Mouse (Mus musculus) C2C12 (cell line): Measurements from ENCODE around the gene Zfp687. TPM values are rescaled to one million over a fixed set of nuclear protein-coding genes. Genes with fewer than 3 reads are reported as not detected.
"Not testable (repeated sequence)": the region's sequence is repeated elsewhere in the genome, so short reads cannot be mapped to it uniquely, and the experiment has no call there.

Experiments
- H3K27me3 ChIP-seq: one replicate; pipeline ENCODE4 v1.6.1; 2011; ENCODE audit not compliant: control insufficient read depth, insufficient read depth, insufficient read length
- H3K36me3 ChIP-seq: one replicate; pipeline ENCODE4 v1.6.1; 2011; ENCODE audit not compliant: control insufficient read depth, insufficient read depth
- H3K4me3 ChIP-seq: one replicate; pipeline ENCODE4 v1.5.1; 2011; ENCODE audit warnings: mild to moderate bottlenecking, control low read depth; ENCODE audit not compliant: poor library complexity, insufficient read depth, severe bottlenecking
- H3K79me2 ChIP-seq: one replicate; pipeline ENCODE4 v1.6.1; 2011; ENCODE audit not compliant: control insufficient read depth, insufficient read depth
- H3K79me3 ChIP-seq: one replicate; pipeline ENCODE4 v1.6.1; 2011; ENCODE audit warnings: low read depth, control low read depth
- H3ac ChIP-seq: one replicate; pipeline ENCODE3; 2011; ENCODE audit warnings: low read depth; ENCODE audit not compliant: control insufficient read depth, insufficient read length
- CEBPB ChIP-seq: IDR thresholded peaks from one replicate; pipeline ENCODE4 v1.6.1; 2011; ENCODE audit warnings: low read depth, mild to moderate bottlenecking, control low read depth, moderate library complexity
- CTCF ChIP-seq: IDR thresholded peaks from one replicate; pipeline ENCODE4 v1.5.1; 2011; ENCODE audit not compliant: control insufficient read depth, insufficient read depth, insufficient read length
- FOSL1 ChIP-seq: IDR thresholded peaks from one replicate; pipeline ENCODE4 v1.8.0; 2011; ENCODE audit warnings: mild to moderate bottlenecking, low read length; ENCODE audit not compliant: poor library complexity, insufficient read depth, severe bottlenecking
- MAX ChIP-seq: IDR thresholded peaks from one replicate; pipeline ENCODE4 v1.6.1; 2011; ENCODE audit warnings: mild to moderate bottlenecking, control low read depth
- MYOD1 ChIP-seq: IDR thresholded peaks from one replicate; pipeline ENCODE4 v1.6.1; 2011; ENCODE audit warnings: low read depth; ENCODE audit not compliant: control insufficient read depth, insufficient read length
- MYOG ChIP-seq: IDR thresholded peaks from one replicate; pipeline ENCODE4 v1.6.1; 2011; ENCODE audit not compliant: control insufficient read depth, insufficient read length; ENCODE audit errors: extremely low read depth
- USF1 ChIP-seq: IDR thresholded peaks from one replicate; pipeline ENCODE4 v1.6.1; 2011; ENCODE audit warnings: low read depth, mild to moderate bottlenecking, control low read depth, moderate library complexity
- polyA plus RNA-seq: library from polyadenylated mRNA; unstranded; fragments of >200 nt; fragmentation: generic; extraction: Trizol; gene quantifications from one replicate; pipeline ENCODE4 v1.2.1, GENCODE M21; 2012; ENCODE audit warnings: missing spikeins

Zfp687 gene
- polyA plus RNA-seq, 1 experiment, result 15.3 TPM

GRCm38 (mm10) chr3:95027057-95027645 lies 11.9 kb upstream of the Zfp687 start:
- Histone ChIP-seq H3K4me3 (no peak overlapping the region), H3ac (no peak overlapping the region), H3K79me2 (no peaks in the 10 kb centered on the region), H3K79me3 (no peaks in the 10 kb centered on the region), H3K36me3 (peaks cover 23% of the 10 kb centered on the region), H3K27me3 (no peaks in the 10 kb centered on the region)
- TF ChIP-seq MAX (no peak), MYOD1 (no peak), CTCF (no peak), MYOG (no peak), FOSL1 (no peak), USF1 (no peak), CEBPB (no peak)

DNA sequence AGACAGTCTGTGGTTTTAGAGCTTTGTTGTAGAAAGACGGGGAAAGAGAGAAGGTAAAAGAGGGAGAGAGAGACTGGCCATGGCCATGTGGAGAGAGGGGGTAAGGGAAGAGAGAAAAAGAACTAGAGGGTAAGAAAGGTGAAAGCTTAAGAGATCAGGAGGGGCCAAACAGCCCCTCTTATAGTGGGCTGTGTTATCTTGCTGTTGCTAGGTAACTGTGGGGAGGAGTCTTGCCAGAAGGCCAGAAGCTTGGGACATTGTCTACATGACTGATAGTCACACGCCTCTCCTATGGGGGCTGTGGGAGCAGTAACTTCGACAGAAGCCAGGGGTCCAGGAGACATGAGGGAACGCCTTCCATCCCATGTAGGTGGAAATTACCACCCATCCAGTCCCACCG lies 10.0 kb upstream of the Zfp687 start:
- H3K4me3 ChIP-seq, result no peak overlapping the region
- H3K36me3 ChIP-seq, result peaks cover 3% of the 10 kb centered on the region
- H3K27me3 ChIP-seq, result no peaks in the 10 kb centered on the region
- H3K79me3 ChIP-seq, result no peaks in the 10 kb centered on the region
- no peaks in the 10 kb centered on the region for H3K79me2 ChIP-seq
- TF ChIP-seq MYOD1 (no peak), CTCF (no peak), MYOG (no peak), USF1 (no peak), FOSL1 (no peak), MAX (no peak), CEBPB (no peak)
- no peak overlapping the region for H3ac ChIP-seq

- H3K79me2 ChIP-seq, result no peaks in the 10 kb centered on the region
- no peaks in the 10 kb centered on the region for H3K79me3 ChIP-seq
- H3K4me3 ChIP-seq, result no peak overlapping the region
- H3K36me3 ChIP-seq, result no peaks in the 10 kb centered on the region
- no peaks in the 10 kb centered on the region for H3K27me3 ChIP-seq
- TF ChIP-seq MAX, result no peak
- TF ChIP-seq CEBPB, result no peak
- no peak for TF ChIP-seq CTCF
- TF ChIP-seq MYOD1, result no peak
- no peak for TF ChIP-seq FOSL1
- no peak for TF ChIP-seq USF1
- TF ChIP-seq MYOG, result no peak
- no peak overlapping the region for H3ac ChIP-seq
Observed at GRCm38 (mm10) chr3:95024551-95024950, 9.3 kb upstream of the Zfp687 start.

DNA sequence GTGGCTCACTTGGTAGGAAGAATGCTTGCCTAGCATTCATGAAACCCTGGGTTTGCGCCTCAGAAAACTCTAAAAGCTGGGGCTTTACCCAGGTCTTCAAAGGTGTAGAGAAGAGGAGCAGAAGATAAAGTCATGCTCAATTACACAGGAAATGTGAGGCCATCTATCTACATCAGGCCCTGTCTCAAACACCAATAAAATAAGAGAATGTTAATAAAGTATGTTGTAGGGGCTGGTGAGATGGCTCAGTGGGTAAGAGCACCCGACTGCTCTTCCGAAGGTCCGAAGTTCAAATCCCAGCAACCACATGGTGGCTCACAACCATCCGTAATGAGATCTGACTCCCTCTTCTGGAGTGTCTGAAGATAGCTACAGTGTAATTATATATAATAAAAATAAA lies 5.7 kb upstream of the Zfp687 start:
- not testable (repeated sequence) for H3K36me3 ChIP-seq, H3K27me3 ChIP-seq, H3K79me3 ChIP-seq, H3ac ChIP-seq, H3K4me3 ChIP-seq, H3K79me2 ChIP-seq

GRCm38 (mm10) chr3:95018741-95019140 lies 3.5 kb upstream of the Zfp687 start:
- peaks cover 2% of the 10 kb centered on the region for H3K79me3 ChIP-seq
- H3K79me2 ChIP-seq, result peaks cover 14% of the 10 kb centered on the region
- no peak overlapping the region for H3K4me3 ChIP-seq
- no peaks in the 10 kb centered on the region for H3K27me3 ChIP-seq
- no peaks in the 10 kb centered on the region for H3K36me3 ChIP-seq
- H3ac ChIP-seq, result no peak overlapping the region
- TF ChIP-seq CEBPB (no peak), MAX (no peak), MYOG (no peak), MYOD1 (no peak), CTCF (no peak), FOSL1 (no peak), USF1 (no peak)

GRCm38 (mm10) chr3:95016532-95017056 lies 1.3 kb upstream of the Zfp687 start:
- TF ChIP-seq MAX (no peak), MYOD1 (no peak), FOSL1 (no peak), CTCF (no peak), USF1 (no peak), CEBPB (no peak), MYOG (no peak)
- peak overlapping the region; percentile 28 for H3ac ChIP-seq

More at GRCm38 (mm10) chr3:95016532-95017056, 1.3 kb upstream of the Zfp687 start:
- Histone ChIP-seq H3K4me3 (peak overlapping the region; percentile 49), H3K36me3 (peaks cover 7% of the 10 kb centered on the region), H3K79me2 (peaks cover 34% of the 10 kb centered on the region), H3K27me3 (no peaks in the 10 kb centered on the region), H3K79me3 (peaks cover 14% of the 10 kb centered on the region)
